Mouse (Mus musculus): ENCODE data around the gene Cald1.

DNA sequence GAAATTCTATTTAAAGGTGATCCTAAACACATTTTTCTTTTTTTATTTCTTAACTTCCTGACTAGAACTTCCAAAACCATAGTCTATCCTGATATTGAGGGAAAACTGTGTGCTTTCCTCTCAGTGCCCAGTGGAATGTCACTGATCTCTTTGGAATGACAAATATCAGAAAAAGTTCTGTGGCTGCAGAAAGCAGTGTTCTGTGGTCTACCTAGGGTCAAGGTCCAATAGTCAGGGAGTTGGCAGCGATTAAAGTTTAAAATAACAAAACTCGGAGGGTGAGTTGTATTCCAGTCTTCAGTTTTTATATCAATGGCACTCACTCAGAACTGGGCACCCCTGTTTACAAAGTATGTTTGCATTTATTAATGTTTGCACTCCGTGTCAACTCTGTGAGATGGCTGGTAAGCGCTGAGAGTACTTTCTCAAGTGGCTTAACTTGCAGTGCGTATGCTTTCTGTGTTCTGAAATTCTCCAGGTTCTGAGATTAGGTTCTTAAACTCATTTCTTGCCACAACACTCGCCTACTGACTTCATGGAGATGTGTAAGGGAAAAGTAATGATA is 18.7 kb upstream of the Cald1 start:
- TF ChIP-seq CTCF (IDR thresholded peaks at IDR 0.05; ENCODE audit: low read depth, low read length) (no peak), POLR2A (IDR thresholded peaks at IDR 0.05; ENCODE audit: borderline replicate concordance, low read depth, low read length) (no peak)

Measured in bone marrow macrophage, adult 2 months (primary cell).